Mouse (Mus musculus) right cerebral cortex, adult 18-20 months (tissue): ENCODE measurements around the gene Psmd14.

ENCODE experiments used
- DNase-seq: peaks from one replicate; pipeline ENCODE4 v3.0.0; 2022; ENCODE audit warnings: mixed read lengths

Psmd14 gene

DNA sequence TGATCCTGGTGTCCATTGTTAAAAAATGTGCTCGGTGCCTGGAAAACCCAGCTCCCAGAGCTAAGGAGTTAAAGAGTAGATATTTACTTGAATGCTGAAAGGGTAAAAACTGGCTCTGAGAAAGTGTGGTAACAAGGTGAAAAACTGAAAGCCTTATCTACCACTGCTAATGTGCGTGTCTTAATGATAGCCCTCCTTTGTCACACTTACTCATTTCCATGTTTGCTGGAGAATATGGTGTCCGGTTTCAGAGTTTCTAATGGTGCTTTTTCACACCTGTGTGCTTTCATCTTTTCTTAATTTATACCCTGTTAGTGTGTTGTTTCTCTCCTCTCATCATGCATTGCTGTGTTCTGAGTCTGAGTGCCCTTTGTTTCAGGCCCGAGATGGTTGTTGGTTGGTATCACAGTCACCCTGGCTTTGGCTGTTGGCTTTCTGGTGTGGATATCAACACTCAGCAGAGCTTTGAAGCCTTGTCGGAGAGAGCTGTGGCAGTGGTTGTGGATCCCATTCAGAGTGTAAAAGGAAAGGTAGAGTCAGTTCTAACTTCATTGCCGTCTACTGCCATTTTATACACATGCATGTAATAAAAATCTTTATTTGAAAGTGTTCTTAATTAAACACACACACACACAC lies 53.1 kb downstream of the Psmd14 start:
- no peak for DNase-seq

DNA sequence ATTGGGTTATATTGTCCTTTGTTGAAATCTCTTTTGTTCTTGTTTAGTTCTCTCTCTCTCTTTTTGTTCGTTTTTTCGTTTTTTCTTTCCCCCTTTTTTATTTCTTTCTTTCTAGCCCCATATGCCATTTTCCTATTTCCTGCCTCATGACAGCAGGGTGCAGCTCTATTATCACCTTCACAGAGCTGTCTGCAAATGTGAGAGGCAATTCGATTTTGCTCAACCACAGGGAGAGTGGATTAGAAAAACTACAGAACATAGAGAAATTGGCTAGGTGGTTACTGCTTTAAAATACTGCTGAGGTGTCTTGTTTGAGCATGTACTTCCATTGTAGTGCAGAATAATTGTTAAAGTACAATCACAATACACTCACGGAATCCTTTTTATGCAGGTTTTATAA lies 54.0 kb downstream of the Psmd14 start:
- DNase-seq, result no peak

DNA sequence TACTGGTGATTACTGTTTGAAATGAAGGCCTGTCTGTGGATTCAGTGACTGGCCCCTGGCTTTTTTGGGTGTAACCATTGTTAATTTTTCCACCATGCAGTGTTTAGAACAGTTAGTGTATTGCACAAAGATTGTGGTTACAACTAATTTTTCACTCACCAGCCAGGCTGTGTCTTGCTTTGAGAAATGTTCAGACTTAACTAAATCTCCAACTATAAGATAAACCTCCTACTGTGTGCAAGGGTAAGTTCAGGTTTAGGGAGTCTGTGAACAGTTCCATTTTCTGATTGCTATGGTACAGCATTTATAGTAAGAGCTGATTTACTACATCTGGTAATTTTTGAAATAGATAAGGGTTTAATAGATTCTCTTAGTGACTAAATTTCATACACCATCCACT lies 69.3 kb downstream of the Psmd14 start:
- no peak for DNase-seq

DNA sequence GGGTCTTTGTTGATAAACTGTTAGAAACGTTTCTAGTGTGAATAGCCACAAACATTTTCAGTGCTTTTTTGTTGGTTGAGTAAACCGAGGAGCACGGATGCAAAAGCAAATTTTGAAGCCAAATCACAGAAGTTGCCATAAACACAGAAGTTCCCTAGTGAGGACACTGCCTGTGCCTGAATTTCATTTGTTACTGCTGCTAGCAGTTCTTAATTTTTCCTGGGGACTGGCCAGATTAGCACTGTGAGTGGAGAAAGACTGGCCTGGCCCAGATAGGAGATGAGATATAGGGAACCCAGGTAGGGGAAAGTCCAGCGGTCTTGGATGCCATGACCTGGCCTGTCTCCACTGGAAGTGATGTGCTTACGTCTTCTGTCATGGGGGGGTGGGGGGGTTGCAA lies 83.5 kb downstream of the Psmd14 start:
- DNase-seq, result no peak

DNA sequence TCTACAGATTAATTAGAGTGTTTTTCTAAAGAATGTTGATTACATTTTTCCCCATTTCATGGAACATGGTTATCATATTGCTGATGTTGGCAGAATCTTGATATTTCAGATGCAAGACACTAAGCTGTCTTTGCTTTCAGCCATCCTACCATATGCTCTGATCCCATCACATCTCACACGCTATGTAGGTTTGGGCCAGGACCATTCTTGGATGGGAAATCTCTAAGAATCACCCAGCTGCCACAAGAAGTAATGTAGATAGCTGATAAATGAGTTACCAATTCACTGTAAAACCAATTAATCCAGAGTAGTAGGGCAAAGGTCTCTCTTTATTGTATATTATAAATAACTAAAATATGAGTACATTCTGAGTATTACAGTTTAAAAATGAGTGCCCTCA lies 86.6 kb downstream of the Psmd14 start:
- no peak for DNase-seq

DNA sequence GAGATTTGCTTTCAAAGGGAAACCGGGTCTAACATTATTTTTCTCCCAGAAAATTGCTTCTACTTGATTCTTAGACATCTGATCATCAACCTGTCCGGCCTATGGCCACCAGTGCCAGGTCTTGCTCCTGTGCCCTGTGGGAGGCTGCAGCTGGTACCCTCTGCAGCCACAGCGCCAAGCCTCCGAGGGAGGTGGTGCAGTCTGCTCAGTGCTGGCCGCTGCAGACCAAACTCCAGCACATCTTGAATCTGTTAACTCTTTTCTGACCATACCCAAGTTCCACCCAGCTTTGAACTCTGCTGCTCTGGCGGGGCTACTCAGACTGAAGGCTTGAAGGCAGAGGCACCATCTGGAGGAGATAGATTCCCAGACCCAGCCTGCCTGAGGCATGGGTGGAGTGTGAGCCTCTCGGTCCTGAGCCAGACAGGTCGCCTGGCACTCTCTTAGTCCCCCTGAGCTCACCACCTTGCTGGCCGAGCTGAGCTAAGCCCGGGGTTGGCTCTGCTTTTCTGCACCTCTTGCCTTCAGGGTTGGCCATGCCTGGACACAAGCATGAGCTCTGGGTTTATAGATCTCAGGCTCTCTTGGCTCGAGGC lies 91.3 kb downstream of the Psmd14 start, which contains the start of gene Tbr1:
Tbr1 (plus strand) TSS at position 275 of the 596 bp plus-strand sequence.
- DNase-seq, result peak; percentile 49

DNA sequence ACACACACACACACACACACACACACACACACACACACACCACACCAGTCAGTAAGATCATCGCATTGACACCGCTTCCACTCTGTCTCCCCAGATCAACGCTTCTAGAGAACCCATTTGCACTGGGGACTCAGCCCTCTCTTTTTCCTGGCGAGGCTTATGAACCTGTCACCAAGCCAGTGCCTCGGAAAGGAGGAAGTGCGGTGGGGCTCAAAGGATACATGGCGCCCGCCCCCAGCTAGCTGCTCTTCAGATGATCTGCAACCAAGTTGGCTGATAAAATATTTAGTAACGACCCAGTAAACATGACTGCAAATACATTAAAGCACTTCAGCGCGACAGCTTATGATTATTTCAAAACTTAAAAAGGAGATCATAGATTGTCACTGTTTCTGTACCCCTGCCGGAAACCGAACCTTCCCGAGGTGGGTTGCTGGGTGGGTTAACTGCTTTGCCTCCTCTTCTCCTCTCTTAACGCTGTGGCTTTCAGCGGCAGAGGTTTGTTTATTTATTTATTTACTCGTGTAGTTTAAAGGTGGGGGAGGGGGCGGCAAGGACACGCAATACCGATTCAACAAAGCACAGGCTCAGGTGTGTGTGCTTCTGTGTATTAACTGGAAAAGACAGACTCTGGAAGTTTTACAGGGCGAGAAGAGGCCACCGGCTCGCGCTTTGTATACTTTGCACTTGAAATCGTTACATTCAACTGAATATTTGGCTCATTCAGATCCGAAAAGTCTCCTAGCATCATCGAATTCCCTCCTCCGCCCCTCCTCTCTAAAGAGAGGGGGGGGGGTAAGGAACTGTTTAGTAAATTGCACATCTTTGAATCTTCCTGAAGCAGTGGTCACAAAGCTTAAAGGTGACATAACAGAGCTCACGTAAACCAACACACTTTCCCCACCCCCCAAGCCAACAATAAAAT lies 92.2 kb downstream of the Psmd14 start:
- peak; percentile 52 for DNase-seq

DNA sequence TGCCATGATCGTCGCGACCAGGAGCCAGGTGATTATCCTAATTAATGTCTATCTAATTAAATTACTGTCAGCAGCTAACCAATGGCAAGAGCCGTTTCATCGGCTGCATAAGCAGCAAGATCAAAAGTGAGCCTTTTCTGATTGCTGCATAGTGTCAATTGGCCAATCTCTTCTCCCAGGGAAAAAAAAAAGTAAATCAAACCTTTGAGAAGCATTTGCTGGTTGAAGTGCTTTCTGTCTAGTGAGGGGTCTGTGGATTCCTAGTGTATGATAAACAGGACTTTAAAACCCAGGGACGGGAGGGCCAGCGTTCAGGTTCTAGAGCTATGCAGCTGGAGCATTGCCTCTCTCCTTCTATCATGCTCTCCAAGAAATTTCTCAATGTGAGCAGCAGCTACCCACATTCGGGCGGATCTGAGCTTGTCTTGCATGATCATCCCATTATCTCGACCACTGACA lies 92.9 kb downstream of the Psmd14 start:
- peak; percentile 68 for DNase-seq

DNA sequence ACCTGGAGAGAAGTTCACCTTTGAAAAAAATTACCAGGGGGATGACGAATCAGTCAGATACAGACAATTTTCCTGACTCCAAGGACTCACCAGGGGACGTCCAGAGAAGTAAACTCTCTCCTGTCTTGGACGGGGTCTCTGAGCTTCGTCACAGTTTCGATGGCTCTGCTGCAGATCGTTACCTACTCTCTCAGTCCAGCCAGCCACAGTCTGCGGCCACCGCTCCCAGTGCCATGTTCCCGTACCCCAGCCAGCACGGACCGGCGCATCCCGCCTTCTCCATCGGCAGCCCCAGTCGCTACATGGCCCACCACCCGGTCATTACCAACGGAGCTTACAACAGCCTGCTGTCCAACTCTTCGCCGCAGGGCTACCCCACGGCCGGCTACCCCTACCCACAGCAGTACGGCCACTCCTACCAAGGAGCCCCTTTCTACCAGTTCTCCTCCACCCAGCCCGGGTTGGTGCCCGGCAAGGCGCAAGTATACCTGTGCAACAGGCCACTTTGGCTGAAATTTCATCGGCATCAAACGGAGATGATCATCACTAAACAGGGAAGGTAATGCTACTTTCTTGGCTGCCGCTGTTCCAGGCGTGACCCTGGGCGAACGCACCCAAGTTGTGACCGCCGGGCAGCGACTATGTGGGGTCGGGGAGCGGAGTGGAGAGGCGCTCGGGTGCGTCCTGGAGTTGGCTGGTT lies 93.5 kb downstream of the Psmd14 start:
- DNase-seq, result peak; percentile 35

DNA sequence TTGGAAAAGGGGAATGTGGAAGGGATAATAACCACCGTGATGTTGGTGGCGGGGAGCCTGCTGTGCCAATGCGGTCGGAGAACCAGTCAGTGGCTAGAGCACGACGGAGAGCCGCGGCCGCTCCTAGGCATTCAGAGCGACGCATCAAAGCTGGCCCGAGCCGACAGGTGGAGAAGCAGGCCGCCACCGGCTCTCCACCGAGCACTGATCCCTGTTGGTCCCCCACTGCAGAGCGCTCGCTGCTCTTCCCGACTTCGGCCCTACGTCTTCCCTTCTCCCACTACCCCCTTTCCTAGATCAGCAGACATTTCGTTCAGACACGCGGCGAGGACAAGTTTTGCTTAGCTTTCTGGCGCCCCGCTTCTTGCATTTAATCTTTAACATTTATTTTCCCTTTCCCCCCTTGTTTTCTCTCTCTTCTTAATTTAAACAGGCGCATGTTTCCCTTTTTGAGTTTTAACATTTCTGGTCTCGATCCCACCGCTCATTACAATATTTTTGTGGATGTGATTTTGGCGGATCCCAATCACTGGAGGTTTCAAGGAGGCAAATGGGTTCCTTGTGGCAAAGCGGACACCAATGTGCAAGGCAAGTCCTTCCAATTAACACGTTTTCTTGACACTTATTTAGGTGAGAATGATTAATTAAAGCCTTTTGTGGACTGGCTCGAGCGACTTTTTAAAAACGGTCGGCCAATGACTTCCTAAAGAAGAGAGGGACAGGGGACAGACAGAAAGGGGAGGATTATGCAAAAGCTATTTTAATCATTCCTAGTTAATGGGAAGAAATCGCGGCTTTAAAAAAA lies 94.2 kb downstream of the Psmd14 start:
- peak; percentile 19 for DNase-seq

DNA sequence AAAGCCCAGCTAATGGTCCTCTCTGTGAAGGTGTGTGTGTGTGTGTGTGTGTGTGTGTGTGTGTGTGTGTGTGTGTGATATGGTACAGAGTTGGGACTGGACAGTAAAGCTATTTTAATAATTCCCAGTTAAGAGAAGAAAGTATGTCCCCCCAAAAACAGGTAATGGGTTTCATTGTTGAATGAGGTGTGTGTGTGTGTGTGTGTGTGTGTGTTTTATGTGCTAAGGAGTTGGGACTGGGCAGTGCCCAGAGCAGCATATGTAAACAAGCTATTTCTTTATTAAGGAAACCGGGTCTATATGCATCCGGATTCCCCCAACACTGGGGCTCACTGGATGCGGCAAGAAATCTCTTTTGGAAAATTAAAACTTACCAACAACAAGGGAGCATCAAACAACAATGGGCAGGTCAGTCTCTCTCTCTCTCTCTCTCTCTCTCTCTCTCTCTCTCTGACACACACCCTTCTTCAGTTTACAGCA lies 94.9 kb downstream of the Psmd14 start:
- no peak for DNase-seq

DNA sequence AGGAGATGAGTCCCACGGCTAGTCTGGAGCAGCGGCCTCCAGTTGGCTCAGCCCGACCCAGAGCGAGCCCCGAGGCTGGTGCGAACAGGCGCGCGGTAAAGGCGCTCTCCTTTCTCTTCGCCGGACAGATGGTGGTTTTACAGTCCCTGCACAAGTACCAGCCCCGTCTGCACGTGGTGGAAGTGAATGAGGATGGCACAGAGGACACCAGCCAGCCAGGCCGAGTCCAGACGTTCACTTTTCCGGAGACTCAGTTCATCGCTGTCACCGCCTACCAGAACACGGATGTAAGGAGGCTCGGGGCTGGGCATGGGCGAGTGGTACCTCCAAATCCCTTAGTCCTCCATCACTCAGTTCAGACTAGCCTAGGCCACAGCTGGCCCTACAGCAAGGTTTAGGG lies 95.7 kb downstream of the Psmd14 start:
- DNase-seq, result peak; percentile 26

DNA sequence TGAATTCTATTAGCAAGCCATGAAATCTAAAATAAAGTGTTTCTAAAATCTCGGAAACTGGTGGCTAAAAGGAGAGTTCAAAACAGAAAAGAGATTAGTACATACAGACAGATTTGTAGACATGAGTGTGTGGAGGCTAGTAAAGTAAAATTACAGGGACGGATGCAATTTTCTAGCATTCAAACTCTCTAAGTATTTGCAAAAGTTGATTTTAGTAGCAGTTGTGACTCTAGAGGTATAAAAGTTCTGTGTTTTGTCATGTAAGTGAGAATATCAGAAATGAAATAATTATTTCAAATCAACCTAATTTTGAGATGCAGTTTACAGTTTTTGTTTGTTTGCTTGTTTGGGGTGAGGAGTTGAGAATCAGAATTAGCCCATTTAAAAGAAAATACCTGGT lies 96.3 kb downstream of the Psmd14 start:
- no peak for DNase-seq

DNA sequence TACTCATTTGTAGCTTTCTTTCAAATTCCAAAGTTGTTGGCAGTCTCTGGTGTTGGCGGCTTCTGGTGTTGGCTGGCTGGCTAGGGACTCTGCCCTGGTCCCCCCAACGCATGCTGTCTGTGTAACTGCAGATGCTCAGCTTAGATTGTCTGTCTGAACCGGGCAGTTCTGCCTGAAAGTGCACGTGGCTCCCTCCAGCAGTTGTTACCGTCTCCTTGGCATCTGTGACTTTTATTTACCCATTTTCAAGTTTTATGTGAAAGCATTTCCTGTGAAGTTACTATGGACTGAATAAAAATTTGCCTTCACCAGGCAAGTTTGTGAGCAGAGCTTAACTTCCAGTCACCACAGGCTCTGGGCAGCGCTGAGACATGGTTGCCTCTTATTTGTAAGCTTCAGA lies 97.3 kb downstream of the Psmd14 start:
- peak; percentile 26 for DNase-seq

DNA sequence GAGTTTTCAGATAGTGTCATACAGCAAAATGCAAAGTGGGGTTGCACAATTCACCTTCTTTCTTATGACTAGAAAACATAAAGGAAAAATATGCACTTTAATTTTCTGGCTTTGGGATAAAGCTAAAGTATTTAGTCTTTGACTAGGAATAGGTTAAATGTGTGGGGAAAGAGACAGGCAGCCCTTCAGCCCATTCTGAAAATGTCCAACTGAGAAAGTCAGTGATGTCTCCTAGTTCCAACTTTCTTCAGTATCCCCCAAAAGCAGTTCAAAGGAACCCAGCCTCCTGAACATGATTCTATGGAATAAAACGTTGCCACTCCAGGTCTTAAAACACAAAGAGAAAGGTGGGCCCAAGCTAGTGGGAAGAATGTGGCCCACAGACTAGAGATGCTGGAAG lies 97.9 kb downstream of the Psmd14 start:
- DNase-seq, result no peak

DNA sequence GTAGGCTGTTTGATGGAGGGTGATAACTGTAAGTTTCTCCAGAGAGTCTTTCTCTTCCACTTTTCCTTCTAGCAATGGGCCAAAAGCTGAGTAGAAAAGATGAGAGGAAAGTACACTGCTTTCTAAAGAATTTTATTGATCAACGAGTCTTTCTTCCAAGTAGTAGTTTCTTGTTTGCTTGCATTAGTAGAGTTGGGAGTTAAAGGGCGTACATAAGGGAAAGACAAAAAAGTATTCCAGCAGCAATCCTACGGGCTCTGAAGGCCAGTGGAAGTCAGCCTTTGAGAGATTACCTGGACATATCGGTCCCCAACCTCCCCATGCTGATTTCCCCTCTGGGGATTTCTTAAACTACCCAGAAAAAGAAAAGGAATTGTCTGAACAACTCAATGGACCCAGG lies 99.3 kb downstream of the Psmd14 start:
- no peak for DNase-seq

DNA sequence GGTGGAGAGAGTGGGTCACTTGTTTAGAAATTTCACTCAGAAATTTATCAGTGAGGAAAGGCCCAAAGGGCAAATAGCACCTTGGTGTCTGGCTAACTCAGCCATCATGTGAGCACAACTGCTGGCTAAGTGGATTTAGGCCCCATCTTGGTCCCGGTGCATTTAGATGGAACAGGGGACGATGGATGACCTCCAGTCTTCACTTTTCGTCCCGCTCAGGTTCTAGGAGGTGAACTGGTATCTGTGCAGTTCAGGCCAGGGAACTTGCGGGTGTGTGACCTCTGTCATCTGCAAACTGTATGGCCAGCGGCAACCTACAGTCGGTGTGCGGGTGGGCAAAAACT lies 99.6 kb downstream of the Psmd14 start:
- peak; percentile 28 for DNase-seq

DNA sequence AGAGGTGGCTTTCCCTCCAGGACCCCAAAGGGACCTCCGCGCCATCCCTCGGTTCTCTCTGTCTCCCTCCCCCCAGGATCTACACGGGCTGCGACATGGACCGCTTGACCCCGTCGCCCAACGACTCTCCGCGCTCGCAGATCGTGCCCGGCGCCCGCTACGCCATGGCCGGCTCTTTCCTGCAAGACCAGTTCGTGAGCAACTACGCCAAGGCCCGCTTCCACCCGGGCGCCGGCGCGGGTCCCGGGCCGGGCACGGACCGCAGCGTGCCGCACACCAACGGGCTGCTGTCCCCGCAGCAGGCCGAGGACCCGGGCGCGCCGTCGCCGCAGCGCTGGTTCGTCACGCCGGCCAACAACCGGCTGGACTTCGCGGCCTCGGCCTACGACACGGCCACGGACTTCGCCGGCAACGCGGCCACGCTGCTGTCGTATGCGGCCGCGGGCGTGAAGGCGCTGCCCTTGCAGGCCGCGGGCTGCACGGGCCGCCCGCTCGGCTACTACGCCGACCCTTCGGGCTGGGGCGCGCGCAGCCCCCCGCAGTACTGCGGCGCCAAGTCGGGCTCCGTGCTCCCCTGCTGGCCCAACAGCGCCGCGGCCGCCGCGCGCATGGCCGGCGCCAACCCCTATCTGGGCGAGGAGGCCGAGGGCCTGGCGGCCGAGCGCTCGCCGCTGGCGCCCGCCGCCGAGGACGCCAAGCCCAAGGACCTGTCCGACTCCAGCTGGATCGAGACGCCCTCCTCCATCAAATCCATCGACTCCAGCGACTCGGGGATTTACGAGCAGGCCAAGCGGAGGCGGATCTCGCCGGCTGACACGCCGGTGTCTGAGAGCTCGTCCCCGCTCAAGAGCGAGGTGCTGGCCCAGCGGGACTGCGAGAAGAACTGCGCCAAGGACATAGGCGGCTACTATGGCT lies 100.3 kb downstream of the Psmd14 start:
- DNase-seq, result peak; percentile 29

DNA sequence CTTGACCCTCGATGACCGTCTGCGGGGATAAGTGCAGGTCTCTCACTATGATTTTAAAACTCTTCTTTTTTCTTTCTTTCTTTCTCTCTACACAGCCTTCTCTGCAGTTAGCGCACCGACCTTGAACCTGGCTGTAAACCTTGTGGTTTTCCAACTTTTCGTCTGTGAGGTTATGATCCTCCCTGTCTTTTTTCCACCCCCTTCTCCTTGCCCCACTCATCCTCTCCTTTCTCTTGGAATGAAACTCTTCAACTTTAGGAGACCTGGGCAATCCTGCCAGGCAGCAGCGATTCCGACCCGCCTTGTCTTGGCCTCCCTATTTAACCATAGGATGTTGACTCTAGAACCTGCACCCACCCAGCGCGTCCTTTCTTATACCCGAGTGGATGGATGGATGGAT lies 101.0 kb downstream of the Psmd14 start:
- no peak for DNase-seq

DNA sequence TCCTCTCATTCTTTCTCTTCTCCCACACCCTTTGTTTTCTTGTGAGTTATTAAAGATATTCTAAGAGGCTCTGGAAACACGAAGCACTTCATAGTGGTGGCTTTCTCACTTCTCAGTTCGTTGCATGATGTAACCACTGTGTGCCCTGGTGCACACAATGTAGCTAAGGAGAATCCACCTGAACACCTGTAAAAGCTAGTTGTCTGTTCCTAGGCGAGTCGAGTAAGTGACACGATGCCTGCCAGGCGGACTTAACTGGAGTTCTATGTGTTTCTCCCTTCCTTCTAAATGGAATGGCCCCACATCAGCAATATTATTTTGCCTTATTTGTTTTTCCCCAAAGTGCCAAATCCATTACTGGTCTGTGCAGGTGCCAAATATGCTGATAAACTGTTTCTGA lies 101.6 kb downstream of the Psmd14 start:
- no peak for DNase-seq

DNA sequence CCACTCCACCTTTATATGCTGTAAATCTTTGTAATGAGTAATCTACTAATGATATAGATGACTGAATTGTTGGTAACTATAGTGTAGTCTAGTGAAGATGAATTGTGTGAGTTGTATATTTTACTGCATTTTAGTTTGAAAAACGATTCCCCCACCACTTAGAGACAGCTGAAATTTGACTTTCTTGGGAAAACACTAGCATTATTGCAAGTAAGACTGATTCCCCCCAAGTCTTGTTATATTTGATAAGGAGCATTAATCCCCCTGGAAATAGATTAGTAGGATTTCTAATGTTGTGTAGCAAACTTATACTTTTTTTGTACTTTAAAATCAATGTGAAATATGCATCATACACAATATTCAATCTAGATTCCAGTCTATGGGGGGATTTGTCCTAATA lies 102.0 kb downstream of the Psmd14 start:
- DNase-seq, result no peak
